Mouse (Mus musculus): ENCODE measurements at regions not wholly inside any gene's neighbourhood (a gene's known extent, or its start where the extent isn't known, plus 50 kb on each side); places are given as distances from the start of the nearest gene placed in this dataset.
A peak's percentile ranks its signal among the peaks of the same experiment; 100 is the strongest.

- TF ChIP-seq NANOG (IDR thresholded peaks at IDR 0.05; ENCODE audit: borderline replicate concordance, low read length), result no peak
- no peak for TF ChIP-seq POU5F1 (IDR thresholded peaks at IDR 0.05; ENCODE audit: borderline replicate concordance, low read length)
- no peak for TF ChIP-seq CTCF (conservative IDR thresholded peaks at IDR 0.05; ENCODE audit: low read length)
- H3K36me3 ChIP-seq (ENCODE audit: insufficient read depth, low read length), result no peaks in the 10 kb centered on the region
- H3K4me3 ChIP-seq (replicated peaks; ENCODE audit: low read length), result no peak overlapping the region
- H3K27me3 ChIP-seq (ENCODE audit: insufficient read depth, low read length), result no peaks in the 10 kb centered on the region
- H3K9me3 ChIP-seq (ENCODE audit: low read length), result peaks cover 10% of the 10 kb centered on the region
- peaks cover 23% of the 10 kb centered on the region for H3K4me1 ChIP-seq (replicated peaks; ENCODE audit: low read depth, low read length)
Measured at GRCm38 (mm10) chr14:13146959-13147535, 137.5 kb upstream of the Synpr start.

GRCm38 (mm10) chr14:13149617-13150016 lies 135.0 kb upstream of the Synpr start:
- no peak overlapping the region for H3K4me3 ChIP-seq (replicated peaks; ENCODE audit: low read length)
- H3K36me3 ChIP-seq (ENCODE audit: insufficient read depth, low read length), result no peaks in the 10 kb centered on the region
- TF ChIP-seq POU5F1 (IDR thresholded peaks at IDR 0.05; ENCODE audit: borderline replicate concordance, low read length) (no peak), CTCF (conservative IDR thresholded peaks at IDR 0.05; ENCODE audit: low read length) (no peak), NANOG (IDR thresholded peaks at IDR 0.05; ENCODE audit: borderline replicate concordance, low read length) (peak; percentile 82)
- H3K4me1 ChIP-seq (replicated peaks; ENCODE audit: low read depth, low read length), result peaks cover 23% of the 10 kb centered on the region
- no peaks in the 10 kb centered on the region for H3K27me3 ChIP-seq (ENCODE audit: insufficient read depth, low read length)
- H3K9me3 ChIP-seq (ENCODE audit: low read length), result peaks cover 29% of the 10 kb centered on the region

- no peak for TF ChIP-seq POU5F1 (IDR thresholded peaks at IDR 0.05; ENCODE audit: borderline replicate concordance, low read length)
- TF ChIP-seq CTCF (conservative IDR thresholded peaks at IDR 0.05; ENCODE audit: low read length), result no peak
- no peak for TF ChIP-seq NANOG (IDR thresholded peaks at IDR 0.05; ENCODE audit: borderline replicate concordance, low read length)
- Histone ChIP-seq H3K36me3 (ENCODE audit: insufficient read depth, low read length) (no peaks in the 10 kb centered on the region), H3K4me3 (replicated peaks; ENCODE audit: low read length) (no peak overlapping the region)
Measured at GRCm38 (mm10) chr14:13151672-13152071, 132.9 kb upstream of the Synpr start.

GRCm38 (mm10) chr14:13176149-13176548 lies 108.4 kb upstream of the Synpr start:
- TF ChIP-seq NANOG (IDR thresholded peaks at IDR 0.05; ENCODE audit: borderline replicate concordance, low read length) (no peak), CTCF (conservative IDR thresholded peaks at IDR 0.05; ENCODE audit: low read length) (no peak), POU5F1 (IDR thresholded peaks at IDR 0.05; ENCODE audit: borderline replicate concordance, low read length) (no peak)
- Histone ChIP-seq H3K9me3 (ENCODE audit: low read length) (peaks cover 6% of the 10 kb centered on the region; the same call in 1 of the 2 replicates), H3K27me3 (ENCODE audit: insufficient read depth, low read length) (no peaks in the 10 kb centered on the region), H3K4me3 (replicated peaks; ENCODE audit: low read length) (no peak overlapping the region), H3K4me1 (replicated peaks; ENCODE audit: low read depth, low read length) (no peaks in the 10 kb centered on the region), H3K36me3 (ENCODE audit: insufficient read depth, low read length) (no peaks in the 10 kb centered on the region)

More at GRCm38 (mm10) chr14:13151672-13152071, 132.9 kb upstream of the Synpr start:
- Histone ChIP-seq H3K4me1 (replicated peaks; ENCODE audit: low read depth, low read length) (peaks cover 23% of the 10 kb centered on the region), H3K27me3 (ENCODE audit: insufficient read depth, low read length) (no peaks in the 10 kb centered on the region), H3K9me3 (ENCODE audit: low read length) (peaks cover 29% of the 10 kb centered on the region)

- no peak overlapping the region for H3K4me3 ChIP-seq (replicated peaks; ENCODE audit: low read length)
- no peak for TF ChIP-seq CTCF (conservative IDR thresholded peaks at IDR 0.05; ENCODE audit: low read length)
- no peak for TF ChIP-seq POU5F1 (IDR thresholded peaks at IDR 0.05; ENCODE audit: borderline replicate concordance, low read length)
- TF ChIP-seq NANOG (IDR thresholded peaks at IDR 0.05; ENCODE audit: borderline replicate concordance, low read length), result no peak
- no peaks in the 10 kb centered on the region for H3K27me3 ChIP-seq (ENCODE audit: insufficient read depth, low read length)
- no peaks in the 10 kb centered on the region for H3K4me1 ChIP-seq (replicated peaks; ENCODE audit: low read depth, low read length)
- no peaks in the 10 kb centered on the region for H3K9me3 ChIP-seq (ENCODE audit: low read length)
- H3K36me3 ChIP-seq (ENCODE audit: insufficient read depth, low read length), result no peaks in the 10 kb centered on the region
Measured at GRCm38 (mm10) chr14:13177906-13178305, 106.7 kb upstream of the Synpr start.

- no peak for TF ChIP-seq POU5F1 (IDR thresholded peaks at IDR 0.05; ENCODE audit: borderline replicate concordance, low read length)
- no peak for TF ChIP-seq CTCF (conservative IDR thresholded peaks at IDR 0.05; ENCODE audit: low read length)
- TF ChIP-seq NANOG (IDR thresholded peaks at IDR 0.05; ENCODE audit: borderline replicate concordance, low read length), result no peak
- Histone ChIP-seq H3K4me3 (replicated peaks; ENCODE audit: low read length) (no peak overlapping the region), H3K27me3 (ENCODE audit: insufficient read depth, low read length) (no peaks in the 10 kb centered on the region), H3K4me1 (replicated peaks; ENCODE audit: low read depth, low read length) (no peaks in the 10 kb centered on the region), H3K9me3 (ENCODE audit: low read length) (peaks cover 18% of the 10 kb centered on the region), H3K36me3 (ENCODE audit: insufficient read depth, low read length) (no peaks in the 10 kb centered on the region)
Measured at GRCm38 (mm10) chr14:13190801-13191200, 93.8 kb upstream of the Synpr start.

GRCm38 (mm10) chr14:13192746-13193145 lies 91.8 kb upstream of the Synpr start:
- H3K4me3 ChIP-seq (replicated peaks; ENCODE audit: low read length), result no peak overlapping the region
- TF ChIP-seq NANOG (IDR thresholded peaks at IDR 0.05; ENCODE audit: borderline replicate concordance, low read length) (no peak), CTCF (conservative IDR thresholded peaks at IDR 0.05; ENCODE audit: low read length) (no peak), POU5F1 (IDR thresholded peaks at IDR 0.05; ENCODE audit: borderline replicate concordance, low read length) (no peak)

GRCm38 (mm10) chr14:13197330-13197892 lies 87.2 kb upstream of the Synpr start:
- Histone ChIP-seq H3K9me3 (ENCODE audit: low read length) (no peaks in the 10 kb centered on the region), H3K4me3 (replicated peaks; ENCODE audit: low read length) (no peak overlapping the region), H3K36me3 (ENCODE audit: insufficient read depth, low read length) (no peaks in the 10 kb centered on the region), H3K27me3 (ENCODE audit: insufficient read depth, low read length) (no peaks in the 10 kb centered on the region), H3K4me1 (replicated peaks; ENCODE audit: low read depth, low read length) (no peaks in the 10 kb centered on the region)
- no peak for TF ChIP-seq NANOG (IDR thresholded peaks at IDR 0.05; ENCODE audit: borderline replicate concordance, low read length)
- TF ChIP-seq POU5F1 (IDR thresholded peaks at IDR 0.05; ENCODE audit: borderline replicate concordance, low read length), result no peak
- TF ChIP-seq CTCF (conservative IDR thresholded peaks at IDR 0.05; ENCODE audit: low read length), result no peak

More at GRCm38 (mm10) chr14:13192746-13193145, 91.8 kb upstream of the Synpr start:
- Histone ChIP-seq H3K9me3 (ENCODE audit: low read length) (peaks cover 18% of the 10 kb centered on the region), H3K36me3 (ENCODE audit: insufficient read depth, low read length) (no peaks in the 10 kb centered on the region), H3K27me3 (ENCODE audit: insufficient read depth, low read length) (no peaks in the 10 kb centered on the region), H3K4me1 (replicated peaks; ENCODE audit: low read depth, low read length) (no peaks in the 10 kb centered on the region)
